Mouse (Mus musculus) embryonic fibroblast, embryonic 13.5 days (primary cell): ENCODE measurements around the gene Naa35. TPM values are rescaled to one million over a fixed set of nuclear protein-coding genes. Genes with fewer than 3 reads are reported as not detected.

Source experiments
- H3K27ac ChIP-seq: 2 replicates; pipeline ENCODE4 v1.5.1; 2012; ENCODE audit warnings: low read length, control low read depth, inconsistent platforms; ENCODE audit not compliant: insufficient read depth
- H3K4me1 ChIP-seq: 2 replicates; pipeline ENCODE4 v1.6.1; 2011; ENCODE audit warnings: low read length; ENCODE audit not compliant: control insufficient read depth, insufficient read depth
- H3K4me3 ChIP-seq: 2 replicates; pipeline ENCODE4 v1.5.1; 2011; ENCODE audit warnings: mild to moderate bottlenecking, control low read depth, low read length; ENCODE audit not compliant: insufficient read depth
- CTCF ChIP-seq: IDR thresholded peaks from 2 replicates; pipeline ENCODE4 v1.5.1; 2011; ENCODE audit warnings: mild to moderate bottlenecking, control low read depth, low read length, moderate library complexity, borderline replicate concordance; ENCODE audit not compliant: insufficient read depth
- POLR2A ChIP-seq: IDR thresholded peaks from 2 replicates; pipeline ENCODE4 v1.6.1; 2011; ENCODE audit warnings: low read depth, mild to moderate bottlenecking, control low read depth, low read length, moderate library complexity
- polyA plus RNA-seq: library from polyadenylated mRNA; stranded (reverse); fragments of >200 nt; gene quantifications from 2 replicates; pipeline ENCODE4 v1.2.4, GENCODE M21; 2011; ENCODE audit warnings: low read depth; ENCODE audit not compliant: missing spikeins, insufficient read length

Naa35 gene
- polyA plus RNA-seq, 1 experiment: 121 TPM

DNA sequence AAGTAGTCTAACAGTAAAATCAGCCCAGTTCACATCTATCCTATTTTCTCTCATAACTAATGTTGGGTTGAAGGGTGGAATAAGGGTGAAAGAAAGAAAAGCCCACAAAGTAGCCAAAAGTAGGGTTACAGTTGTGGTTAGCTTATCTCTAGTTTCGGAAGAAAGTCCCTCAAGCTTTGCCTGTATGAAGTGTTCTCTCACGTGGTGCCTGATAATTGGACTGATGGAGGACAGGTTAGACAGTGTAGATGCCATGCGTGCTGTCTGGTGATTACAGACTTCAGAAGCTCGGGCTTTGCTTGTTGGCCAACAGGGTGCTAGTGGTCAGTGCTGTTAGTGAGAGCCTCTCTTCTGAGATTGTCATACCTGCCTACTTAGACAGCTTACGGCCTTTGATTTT, 18.0 kb downstream of the Naa35 start:
- H3K4me3 ChIP-seq: no peak overlapping the region
- H3K4me1 ChIP-seq: no peaks in the 10 kb centered on the region; the same call in 1 of the 2 replicates
- no peak overlapping the region for H3K27ac ChIP-seq
- TF ChIP-seq POLR2A: no peak
- TF ChIP-seq CTCF: no peak

- TF ChIP-seq CTCF (no peak), POLR2A (no peak)
- H3K4me1 ChIP-seq: no peaks in the 10 kb centered on the region; the same call in 1 of the 2 replicates
- H3K27ac ChIP-seq: no peak overlapping the region
- no peak overlapping the region for H3K4me3 ChIP-seq
These were observed 19.5 kb downstream of the Naa35 start for GRCm38 (mm10) chr13:59604511-59604910.

DNA sequence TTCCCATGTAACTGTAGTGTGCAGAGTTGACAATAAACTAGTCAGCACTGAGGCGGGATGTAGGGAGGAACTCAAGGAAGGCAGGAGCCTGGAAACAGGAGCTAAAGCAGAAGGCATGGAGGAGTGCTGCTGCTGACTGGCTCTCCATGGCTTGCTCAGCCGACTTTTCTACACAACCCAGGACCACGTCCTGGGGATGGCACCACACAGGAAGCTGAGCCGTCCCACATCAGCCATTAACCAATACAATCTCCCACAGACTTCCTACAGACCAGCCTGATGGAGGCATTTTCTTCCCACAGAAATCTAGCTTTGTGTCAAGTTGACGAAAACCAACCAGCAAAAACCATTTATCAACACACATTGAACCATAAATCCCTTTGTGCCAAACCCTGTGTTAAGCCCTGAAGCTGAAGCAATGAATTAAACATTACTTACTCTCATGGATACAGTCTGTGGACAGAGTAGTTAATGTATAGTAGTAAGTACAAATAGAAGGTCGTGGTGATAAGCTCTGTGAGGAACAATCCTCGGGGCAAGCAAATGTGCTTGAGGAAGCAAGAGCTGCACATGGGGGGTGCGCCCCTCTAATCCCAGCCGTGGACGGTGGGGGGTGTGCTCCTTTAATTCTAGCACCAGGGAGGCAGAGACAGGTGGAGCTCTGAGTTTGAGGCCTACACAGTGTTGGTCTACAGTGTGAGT, 20.3 kb downstream of the Naa35 start:
- no peak for TF ChIP-seq CTCF
- TF ChIP-seq POLR2A: no peak
- Histone ChIP-seq H3K27ac (no peak overlapping the region), H3K4me3 (no peak overlapping the region), H3K4me1 (no peaks in the 10 kb centered on the region; the same call in 1 of the 2 replicates)

DNA sequence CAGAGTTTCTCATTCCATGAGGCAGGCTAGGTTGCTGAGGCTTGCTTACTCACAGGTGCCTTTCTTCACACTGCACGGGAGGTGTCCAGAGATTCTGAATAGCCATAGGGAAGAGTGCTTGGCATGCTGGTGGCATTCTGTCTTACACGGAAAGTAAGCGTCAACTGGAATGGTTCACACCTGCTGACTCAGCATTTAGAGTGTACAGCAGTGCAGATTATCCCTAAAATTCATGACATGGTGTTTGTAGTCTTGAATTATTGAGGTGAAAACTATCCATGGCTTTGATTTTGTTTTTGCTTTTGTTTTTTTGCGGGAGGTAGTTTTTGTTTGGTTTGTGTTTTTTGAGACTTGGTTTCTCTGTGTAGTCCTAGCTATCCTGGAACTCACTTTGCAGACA, 24.8 kb downstream of the Naa35 start:
- no peak for TF ChIP-seq POLR2A
- no peak for TF ChIP-seq CTCF

GRCm38 (mm10) chr13:59610437-59610836, 25.4 kb downstream of the Naa35 start:
- Histone ChIP-seq H3K27ac (no peak overlapping the region), H3K4me3 (no peak overlapping the region)
- TF ChIP-seq POLR2A: no peak
- TF ChIP-seq CTCF: no peak

More for the DNA sequence above, 24.8 kb downstream of the Naa35 start:
- Histone ChIP-seq H3K4me1 (no peaks in the 10 kb centered on the region), H3K27ac (no peak overlapping the region), H3K4me3 (no peak overlapping the region)

GRCm38 (mm10) chr13:59613868-59614267, 28.8 kb downstream of the Naa35 start:
- TF ChIP-seq POLR2A (no peak), CTCF (no peak)
- H3K4me3 ChIP-seq: no peak overlapping the region
- no peak overlapping the region for H3K27ac ChIP-seq
- no peaks in the 10 kb centered on the region for H3K4me1 ChIP-seq

More at GRCm38 (mm10) chr13:59610437-59610836, 25.4 kb downstream of the Naa35 start:
- H3K4me1 ChIP-seq: no peaks in the 10 kb centered on the region

DNA sequence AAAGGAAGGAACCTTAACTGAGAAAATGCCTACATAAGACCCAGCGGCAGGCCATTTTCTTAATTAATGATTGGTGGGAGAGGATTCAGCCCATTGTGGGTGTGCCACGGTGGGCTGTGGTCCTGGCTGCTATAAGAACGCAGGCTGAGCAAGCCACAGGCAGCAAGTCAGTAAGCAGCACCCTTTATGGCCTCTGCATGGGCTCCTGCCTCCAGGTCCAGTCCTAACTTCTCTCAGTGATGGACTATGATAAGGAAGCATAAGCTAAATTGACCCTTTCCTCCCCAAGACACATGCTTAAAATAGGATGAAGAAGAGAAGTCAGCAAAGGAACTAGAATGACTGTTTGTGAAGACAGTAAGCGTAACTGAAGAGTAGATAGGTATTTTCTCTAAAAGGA, 30.1 kb downstream of the Naa35 start:
- TF ChIP-seq POLR2A (no peak), CTCF (no peak)
- Histone ChIP-seq H3K27ac (no peak overlapping the region), H3K4me3 (no peak overlapping the region), H3K4me1 (no peaks in the 10 kb centered on the region)

GRCm38 (mm10) chr13:59615554-59615953, 30.5 kb downstream of the Naa35 start:
- H3K4me1 ChIP-seq: no peaks in the 10 kb centered on the region
- TF ChIP-seq CTCF (no peak), POLR2A (no peak)
- H3K27ac ChIP-seq: no peak overlapping the region
- H3K4me3 ChIP-seq: no peak overlapping the region

GRCm38 (mm10) chr13:59618463-59618862, 33.4 kb downstream of the Naa35 start:
- Histone ChIP-seq H3K4me3 (no peak overlapping the region), H3K4me1 (no peaks in the 10 kb centered on the region), H3K27ac (no peak overlapping the region)
- TF ChIP-seq CTCF (no peak), POLR2A (no peak)

DNA sequence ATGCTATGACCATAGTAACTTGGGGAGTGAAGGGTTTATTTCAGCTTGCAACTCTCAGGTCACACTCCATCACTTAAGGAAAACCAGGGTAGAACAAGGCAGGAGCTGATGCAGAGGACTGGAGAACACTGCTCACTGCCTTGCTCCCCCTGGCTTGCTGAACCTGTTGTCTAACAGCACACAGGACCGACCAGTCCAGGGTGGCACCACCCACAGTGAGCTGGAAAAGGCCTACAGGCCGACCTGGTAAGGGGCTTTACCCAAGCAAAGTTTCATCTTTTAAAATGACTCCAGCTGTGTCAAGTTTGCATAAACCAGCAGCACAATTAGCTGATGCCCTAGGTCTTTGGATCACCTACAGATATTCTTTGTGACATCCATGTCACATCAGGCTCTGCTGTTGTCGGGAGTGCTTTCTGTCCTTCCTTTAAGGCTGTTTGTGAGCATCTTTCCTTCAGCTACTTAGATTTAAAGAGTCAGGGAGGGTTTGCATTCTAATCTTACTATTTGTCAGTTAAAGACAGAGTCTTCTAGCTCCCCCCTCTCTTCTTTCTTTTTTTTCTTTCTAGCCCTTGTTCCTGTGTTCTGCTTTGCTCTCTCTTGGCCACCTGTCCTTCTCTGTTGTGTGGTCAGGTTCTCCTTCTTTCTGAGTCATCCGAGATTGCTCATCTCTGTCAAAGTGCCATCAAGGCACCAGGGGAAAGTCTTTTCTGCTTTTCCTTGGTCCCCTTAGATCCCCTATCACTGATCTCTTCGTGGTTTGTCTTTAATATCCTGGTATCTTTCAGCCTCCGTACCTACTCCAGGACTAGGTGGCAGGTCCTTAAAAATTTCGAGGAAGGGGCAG, 36.8 kb downstream of the Naa35 start:
- Histone ChIP-seq H3K4me3 (no peak overlapping the region), H3K4me1 (no peaks in the 10 kb centered on the region), H3K27ac (no peak overlapping the region)
- TF ChIP-seq POLR2A: no peak
- TF ChIP-seq CTCF: no peak
